In the genomic region with DNA sequence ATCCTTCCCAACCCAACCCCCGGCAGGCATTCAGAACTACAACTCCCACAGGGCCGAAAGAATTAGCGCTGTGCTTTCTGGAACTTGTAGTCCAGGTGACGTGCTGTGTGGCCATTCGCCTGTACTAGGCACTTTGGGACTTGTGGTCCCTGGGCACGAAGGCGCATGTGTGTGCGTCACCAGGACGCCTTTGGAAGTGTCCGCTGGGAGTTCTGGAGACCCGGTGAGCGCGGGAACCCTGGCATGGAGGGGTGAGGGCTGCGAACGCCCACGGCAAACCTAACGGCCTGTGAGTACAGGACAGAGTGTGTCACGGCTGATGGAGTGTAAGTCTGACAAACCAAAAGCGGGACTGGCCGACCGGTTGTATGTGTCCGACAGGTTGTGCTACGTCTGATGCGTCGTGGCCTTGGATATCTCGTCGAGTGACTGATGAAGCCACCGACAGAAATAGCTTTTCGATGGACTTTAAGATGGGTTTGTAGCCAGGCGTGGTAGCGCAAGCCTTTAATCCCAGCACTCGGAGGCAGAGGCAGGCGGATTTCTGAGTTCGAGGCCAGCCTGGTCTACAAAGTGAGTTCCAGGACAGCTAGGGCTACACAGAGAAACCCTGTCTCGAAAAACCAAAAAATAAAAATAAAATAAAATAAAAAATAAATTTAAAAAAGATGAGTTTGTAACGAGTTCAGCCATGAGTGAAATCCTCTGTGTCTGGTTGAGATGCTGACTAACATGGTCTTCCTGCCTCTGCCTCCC, we compare ENCODE assay signal across 8 mouse cellular contexts. TPM values are rescaled to one million over a fixed set of nuclear protein-coding genes. Genes with fewer than 3 reads are reported as not detected.
DNase-seq lines count a peak whose midpoint lies in the region; ATAC-seq and TF ChIP-seq lines count a peak whose summit lies in the region.

A gene (plus strand): TSS at position 161 of the 756 bp plus-strand sequence.

- H3K27me3 ChIP-seq in hindbrain, postnatal 0 days (ENCODE audit: insufficient read depth, low read length): no peaks in the 10 kb centered on the region

- DNase-seq in ZHBTc4 (ENCODE audit: low read depth, low spot score): peak; percentile 96
- peak; percentile 95 for DNase-seq in gastrocnemius, adult 2 months
- peak; percentile 97 for DNase-seq in hindbrain, postnatal 0 days (ENCODE audit: low spot score)
- DNase-seq in left cerebral cortex, adult 2 months (ENCODE audit: extremely low spot score in 1 of 2, low spot score in 2 of 2): peak; percentile 92 to 93
- DNase-seq in right cerebral cortex, adult 2 months (ENCODE audit: low spot score in 2 of 2): peak; percentile 97 to 98
- DNase-seq in urinary bladder, postnatal 14 days (ENCODE audit: low spot score): peak; percentile 92

- H3K9me3 ChIP-seq in hindbrain, postnatal 0 days (ENCODE audit: low read length): no peaks in the 10 kb centered on the region

- ATAC-seq in common myeloid progenitor, adult 5-6 weeks (replicated peaks; ENCODE audit: low read depth, poor library complexity, severe bottlenecking): peak; percentile 100
- peak; percentile 99 for ATAC-seq in hindbrain, postnatal 0 days
- ATAC-seq in megakaryocyte, adult 5-6 weeks (ENCODE audit: poor library complexity, severe bottlenecking): peak; percentile 100

- no peaks in the 10 kb centered on the region for H3K36me3 ChIP-seq in hindbrain, postnatal 0 days (ENCODE audit: insufficient read depth, low read length)

- peak within 1 kb of the TSS; percentile 84 for H3K27ac ChIP-seq in gastrocnemius, adult 2 months
- no peak within 1 kb of the TSS for H3K27ac ChIP-seq in hindbrain, postnatal 0 days
- peak within 1 kb of the TSS; percentile 73 for H3K27ac ChIP-seq in left cerebral cortex, adult 2 months

- H3K4me2 ChIP-seq in hindbrain, postnatal 0 days (ENCODE audit: low read depth, low read length): peak within 1 kb of the TSS; percentile 46

- intact Hi-C loops in gastrocnemius, adult 2 months (cut with DNase I): loop anchor here (2.0 to 5.0 kb wide), 2 partner anchors 51 to 154 kb away; a partner anchor contains a TSS
- intact Hi-C loops in left cerebral cortex, adult 2 months (cut with DNase I): loop anchor here (1.0 to 10.0 kb wide), 3 partner anchors 17 to 377 kb away; a partner anchor contains a TSS

- H3K4me1 ChIP-seq in hindbrain, postnatal 0 days (ENCODE audit: insufficient read depth, low read length): no peaks in the 10 kb centered on the region

- no peak for TF ChIP-seq CTCF in gastrocnemius, adult 2 months (IDR thresholded peaks at IDR 0.05)
- peak; percentile 17; the same call in 1 of the 2 replicates for TF ChIP-seq CTCF in hindbrain, postnatal 0 days (IDR thresholded peaks at IDR 0.05; ENCODE audit: low read depth)
- peak; percentile 3; the same call in 1 of the 2 replicates for TF ChIP-seq CTCF in left cerebral cortex, adult 2 months (IDR thresholded peaks at IDR 0.05)

- H3K4me3 ChIP-seq in gastrocnemius, adult 2 months: peak within 1 kb of the TSS; percentile 95
- H3K4me3 ChIP-seq in hindbrain, postnatal 0 days (ENCODE audit: low read length): peak within 1 kb of the TSS; percentile 51
- H3K4me3 ChIP-seq in left cerebral cortex, adult 2 months: peak within 1 kb of the TSS; percentile 69

- WGBS in hindbrain, postnatal 0 days: 6% methylated on average over 36 of the region's 36 CpGs

- peak within 1 kb of the TSS; percentile 48 for H3K9ac ChIP-seq in hindbrain, postnatal 0 days (replicated peaks; ENCODE audit: low read length)

RNA-seq across cellular contexts. Expression of the gene that starts here (rescaled TPM):
- total RNA-seq in common myeloid progenitor, adult 5-6 weeks (2017): 5.8 and 9.8 TPM in 2 replicates
- total RNA-seq in gastrocnemius, adult 2 months (2021): 1 to 10 TPM; 3.7 to 4.4 TPM
- 7.4 and 7.7 TPM in 2 replicates for total RNA-seq in hindbrain, postnatal 0 days (2014; rRNA removed)
- polyA plus RNA-seq in hindbrain, postnatal 0 days (2015; fragmentation: Nextera tagmentation; extraction: Ambion mirVana): 2.5 and 2.9 TPM in 2 replicates
- 10 to 100 TPM; 16.2 to 17.0 TPM for total RNA-seq in left cerebral cortex, adult 2 months (2021)
- total RNA-seq in megakaryocyte, adult 5-6 weeks (2015): 6.6 and 7.5 TPM in 2 replicates
- total RNA-seq in megakaryocyte, adult 5-6 weeks (2017): 3.1 and 3.3 TPM in 2 replicates
